Mouse (Mus musculus) myocyte (in vitro differentiated cells): ENCODE measurements around the gene Atp1a2. TPM values are rescaled to one million over a fixed set of nuclear protein-coding genes. Genes with fewer than 3 reads are reported as not detected.

Source experiments
- H3K27me3 ChIP-seq: one replicate; pipeline ENCODE4 v1.6.1; 2011; ENCODE audit not compliant: control insufficient read depth, insufficient read depth, insufficient read length
- H3K36me3 ChIP-seq: one replicate; pipeline ENCODE4 v1.6.1; 2011; ENCODE audit not compliant: control insufficient read depth, insufficient read depth
- H3K4me2 ChIP-seq: one replicate; pipeline ENCODE4 v1.6.1; 2011; ENCODE audit warnings: low read depth, control low read depth
- H3K4me3 ChIP-seq: one replicate; pipeline ENCODE4 v1.5.1; 2011; ENCODE audit warnings: mild to moderate bottlenecking, control low read depth, moderate library complexity
- H3K79me2 ChIP-seq: one replicate; pipeline ENCODE4 v1.6.1; 2011; ENCODE audit not compliant: control insufficient read depth, insufficient read depth
- H3ac ChIP-seq: one replicate; pipeline ENCODE4 v1.6.1; 2011; ENCODE audit not compliant: control insufficient read depth, insufficient read length
- CEBPB ChIP-seq: IDR thresholded peaks from 2 replicates; pipeline ENCODE4 v1.6.1; 2011; ENCODE audit warnings: mild to moderate bottlenecking, moderate library complexity; ENCODE audit not compliant: poor library complexity, insufficient read depth, severe bottlenecking
- E2F4 ChIP-seq: IDR thresholded peaks from one replicate; pipeline ENCODE4 v1.6.1; 2011; ENCODE audit warnings: mild to moderate bottlenecking, control low read depth, moderate library complexity; ENCODE audit not compliant: insufficient read depth
- MAX ChIP-seq: IDR thresholded peaks from one replicate; pipeline ENCODE4 v1.6.1; 2011; ENCODE audit warnings: low read depth, mild to moderate bottlenecking, control low read depth
- MYOD1 ChIP-seq, 3 experiments: IDR thresholded peaks; one replicate each; pipeline ENCODE4 v1.6.1; 2011; ENCODE audit warnings: control low read depth in 2 of 3, low read depth in 2 of 3, mild to moderate bottlenecking in 2 of 3, moderate library complexity in 1 of 3; ENCODE audit not compliant: insufficient read length in 2 of 3, control insufficient read depth in 1 of 3
- MYOG ChIP-seq, 3 experiments: IDR thresholded peaks; one replicate each; pipeline ENCODE4 v1.6.1; 2011; ENCODE audit warnings: control low read depth in 2 of 3, low read depth in 2 of 3, mild to moderate bottlenecking in 2 of 3; ENCODE audit not compliant: insufficient read length in 2 of 3, control insufficient read depth in 1 of 3, insufficient read depth in 1 of 3
- POLR2A ChIP-seq: IDR thresholded peaks from one replicate; pipeline ENCODE4 v1.6.1; 2011; ENCODE audit warnings: low read depth, mild to moderate bottlenecking, control low read depth, moderate library complexity; ENCODE audit not compliant: insufficient read length
- POLR2AphosphoS2 ChIP-seq: IDR thresholded peaks from one replicate; pipeline ENCODE4 v1.6.1; 2011; ENCODE audit warnings: low read depth, control low read depth; ENCODE audit not compliant: insufficient read length
- REST ChIP-seq: IDR thresholded peaks from one replicate; pipeline ENCODE4 v1.6.1; 2011; ENCODE audit warnings: mild to moderate bottlenecking, control low read depth, moderate library complexity; ENCODE audit not compliant: insufficient read depth, insufficient read length
- SRF ChIP-seq: IDR thresholded peaks from one replicate; pipeline ENCODE4 v1.6.1; 2011; ENCODE audit warnings: low read depth; ENCODE audit not compliant: control insufficient read depth, insufficient read length
- TCF12 ChIP-seq: IDR thresholded peaks from one replicate; pipeline ENCODE4 v1.6.1; 2011; ENCODE audit warnings: mild to moderate bottlenecking, control low read depth; ENCODE audit not compliant: poor library complexity, insufficient read depth, severe bottlenecking
- TCF3 ChIP-seq: IDR thresholded peaks from one replicate; pipeline ENCODE4 v1.6.1; 2011; ENCODE audit warnings: low read depth, control low read depth; ENCODE audit not compliant: insufficient read length
- USF1 ChIP-seq: IDR thresholded peaks from one replicate; pipeline ENCODE4 v1.6.1; 2011; ENCODE audit warnings: low read depth, mild to moderate bottlenecking, control low read depth, moderate library complexity
- polyA plus RNA-seq: library from polyadenylated mRNA; unstranded; fragments of >200 nt; fragmentation: generic; extraction: Trizol; gene quantifications from one replicate; pipeline ENCODE4 v1.2.1, GENCODE M21; 2012; ENCODE audit warnings: missing spikeins

The Atp1a2 gene
- polyA plus RNA-seq, 1 experiment: 92.9 TPM

DNA sequence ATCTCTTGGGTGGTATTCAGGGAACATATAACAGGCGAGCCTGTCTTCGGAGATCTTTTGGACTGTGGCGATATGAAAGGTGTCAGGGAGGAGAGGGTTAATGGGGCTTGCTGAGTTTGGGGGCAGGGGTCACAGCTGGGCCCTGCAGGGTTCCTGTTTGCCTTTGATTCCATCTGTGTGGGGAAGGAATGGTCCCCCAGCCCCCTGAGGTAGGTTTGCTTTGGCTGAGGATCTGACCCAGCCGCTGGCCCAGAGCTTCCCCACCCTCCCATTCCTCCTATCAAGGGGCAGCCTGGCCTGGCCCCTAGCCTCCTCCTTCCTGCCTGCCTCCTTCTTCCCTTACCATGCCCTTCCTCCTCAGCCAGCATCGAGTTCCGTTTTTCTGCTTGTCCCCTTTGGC lies 5.0 kb upstream of the Atp1a2 start:
- Histone ChIP-seq H3K79me2 (no peaks in the 10 kb centered on the region), H3ac (no peak overlapping the region)

DNA sequence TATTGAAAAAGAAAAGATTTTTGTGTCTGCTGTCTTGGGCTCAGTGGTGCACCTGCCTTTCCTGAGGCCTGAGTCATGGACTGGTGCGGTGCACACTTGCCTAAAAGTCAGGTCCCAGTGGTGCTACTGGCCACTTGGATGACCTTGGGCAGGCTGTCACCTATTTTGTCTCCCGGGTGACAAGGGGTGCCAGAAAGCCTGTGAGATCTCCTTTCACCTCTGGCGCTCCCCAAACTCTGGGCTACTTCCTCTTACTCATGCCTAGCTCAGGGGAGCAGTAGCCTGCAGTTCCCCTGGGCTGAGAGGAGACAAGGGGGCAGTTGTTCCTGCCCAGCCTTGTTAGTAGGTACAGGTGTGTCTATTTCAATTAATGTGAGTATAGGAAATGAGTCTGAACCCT lies 4.4 kb upstream of the Atp1a2 start:
- Histone ChIP-seq H3K27me3 (no peaks in the 10 kb centered on the region), H3K4me2 (no peak overlapping the region), H3K79me2 (no peaks in the 10 kb centered on the region), H3ac (no peak overlapping the region), H3K4me3 (no peak overlapping the region), H3K36me3 (no peaks in the 10 kb centered on the region)
- TF ChIP-seq TCF12 (no peak), REST (no peak), E2F4 (no peak), POLR2A (no peak), MYOD1 (IDR thresholded peaks at IDR 0.05; ENCODE audit: control insufficient read depth in 1 of 3, insufficient read length in 2 of 3, low read depth in 2 of 3) (no peak)

More for the DNA sequence above, 5.0 kb upstream of the Atp1a2 start:
- no peak for TF ChIP-seq USF1
- no peak for TF ChIP-seq MAX
- no peak for TF ChIP-seq TCF3
- no peak for TF ChIP-seq MYOG (IDR thresholded peaks at IDR 0.05; ENCODE audit: control insufficient read depth in 1 of 3, insufficient read depth in 1 of 3, insufficient read length in 2 of 3, low read depth in 2 of 3)
- no peak for TF ChIP-seq TCF12
- no peak for TF ChIP-seq POLR2AphosphoS2
- no peak for TF ChIP-seq MYOD1 (IDR thresholded peaks at IDR 0.05; ENCODE audit: control insufficient read depth in 1 of 3, insufficient read length in 2 of 3, low read depth in 2 of 3)
- no peak for TF ChIP-seq REST
- no peak for TF ChIP-seq SRF
- no peak for TF ChIP-seq E2F4
- no peak for TF ChIP-seq POLR2A
- TF ChIP-seq CEBPB: no peak
- no peaks in the 10 kb centered on the region for H3K36me3 ChIP-seq
- no peak overlapping the region for H3K4me3 ChIP-seq
- no peak overlapping the region for H3K4me2 ChIP-seq
- H3K27me3 ChIP-seq: no peaks in the 10 kb centered on the region

DNA sequence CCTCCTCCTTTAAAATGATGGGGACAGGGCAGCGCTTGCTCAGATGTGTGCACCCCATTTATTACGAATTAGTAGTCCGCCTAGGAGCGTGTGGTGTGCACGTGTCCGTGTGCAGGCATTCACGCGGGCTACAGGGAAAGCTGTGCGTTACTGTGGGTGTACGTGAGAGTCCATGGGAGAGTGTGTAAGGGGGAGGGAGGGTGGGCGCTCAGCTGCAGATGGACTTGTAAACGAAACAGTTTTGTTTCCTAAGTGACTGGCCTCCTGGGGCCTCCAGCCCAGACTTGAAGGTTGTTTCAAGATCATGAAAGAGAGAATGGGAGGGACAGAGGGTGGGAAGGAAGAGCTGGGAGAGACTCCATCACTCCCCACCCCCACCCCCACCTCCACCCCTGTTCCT lies 3.3 kb upstream of the Atp1a2 start:
- TF ChIP-seq POLR2AphosphoS2 (no peak), SRF (no peak), POLR2A (no peak), MAX (no peak), E2F4 (no peak), TCF12 (no peak), USF1 (no peak), CEBPB (no peak), REST (no peak), TCF3 (no peak), MYOD1 (IDR thresholded peaks at IDR 0.05; ENCODE audit: control insufficient read depth in 1 of 3, insufficient read length in 2 of 3, low read depth in 2 of 3) (no peak), MYOG (IDR thresholded peaks at IDR 0.05; ENCODE audit: control insufficient read depth in 1 of 3, insufficient read depth in 1 of 3, insufficient read length in 2 of 3, low read depth in 2 of 3) (no peak)
- Histone ChIP-seq H3K27me3 (no peaks in the 10 kb centered on the region), H3K4me2 (no peak overlapping the region), H3K4me3 (no peak overlapping the region), H3K79me2 (no peaks in the 10 kb centered on the region), H3K36me3 (no peaks in the 10 kb centered on the region), H3ac (no peak overlapping the region)

DNA sequence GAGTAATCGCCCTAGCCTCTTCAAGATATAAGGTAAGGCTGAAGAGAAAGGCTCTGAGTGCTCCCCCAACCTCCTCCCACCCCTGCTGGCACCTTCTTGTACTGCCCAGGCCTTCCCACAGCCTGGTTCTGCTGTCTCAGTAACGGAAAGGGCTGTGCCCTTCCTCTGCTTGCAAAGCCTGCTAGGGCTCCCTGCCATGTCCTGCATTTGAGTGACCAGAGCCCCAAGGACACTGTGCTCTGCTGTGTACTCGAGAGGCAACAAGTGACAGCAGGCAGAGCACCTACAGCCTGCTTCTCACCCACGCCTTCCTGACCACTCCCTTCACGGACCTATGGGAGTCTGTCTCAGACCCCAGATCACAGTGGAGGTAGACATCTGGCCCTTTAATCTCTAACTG lies 2.4 kb upstream of the Atp1a2 start:
- Histone ChIP-seq H3K4me3 (no peak overlapping the region), H3K27me3 (no peaks in the 10 kb centered on the region), H3K4me2 (no peak overlapping the region), H3K36me3 (no peaks in the 10 kb centered on the region), H3K79me2 (no peaks in the 10 kb centered on the region), H3ac (no peak overlapping the region)
- no peak for TF ChIP-seq MYOG (IDR thresholded peaks at IDR 0.05; ENCODE audit: control insufficient read depth in 1 of 3, insufficient read depth in 1 of 3, insufficient read length in 2 of 3, low read depth in 2 of 3)
- TF ChIP-seq SRF: no peak
- no peak for TF ChIP-seq POLR2AphosphoS2
- TF ChIP-seq TCF3: no peak
- no peak for TF ChIP-seq E2F4
- no peak for TF ChIP-seq REST
- no peak for TF ChIP-seq TCF12
- no peak for TF ChIP-seq POLR2A
- no peak for TF ChIP-seq USF1

DNA sequence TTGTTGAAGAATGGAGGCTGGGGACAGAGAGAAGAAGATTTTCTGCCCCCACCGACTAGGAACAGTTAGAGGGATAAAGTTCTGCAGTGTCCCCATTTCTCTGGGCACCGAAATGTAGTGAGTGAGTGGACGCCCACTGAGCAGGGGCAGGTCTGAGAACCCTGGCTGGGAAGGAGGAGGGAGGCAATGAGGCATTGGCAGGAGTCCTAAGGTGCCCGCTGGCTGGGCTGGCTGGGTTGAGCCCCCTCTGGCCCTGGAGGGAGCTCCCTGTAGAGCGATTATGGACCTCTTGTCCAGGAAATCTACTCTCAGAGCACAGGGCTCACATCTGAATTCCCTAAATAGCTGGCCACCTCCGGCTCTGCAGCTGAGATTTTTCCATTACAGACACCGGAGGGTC lies 1.7 kb upstream of the Atp1a2 start:
- H3K27me3 ChIP-seq: no peaks in the 10 kb centered on the region
- no peaks in the 10 kb centered on the region for H3K36me3 ChIP-seq
- TF ChIP-seq REST (no peak), POLR2A (no peak), TCF12 (no peak), SRF (no peak), MYOD1 (IDR thresholded peaks at IDR 0.05; ENCODE audit: control insufficient read depth in 1 of 3, insufficient read length in 2 of 3, low read depth in 2 of 3) (no peak), TCF3 (no peak), POLR2AphosphoS2 (no peak), MYOG (IDR thresholded peaks at IDR 0.05; ENCODE audit: control insufficient read depth in 1 of 3, insufficient read depth in 1 of 3, insufficient read length in 2 of 3, low read depth in 2 of 3) (no peak), CEBPB (no peak), USF1 (no peak), E2F4 (no peak), MAX (no peak)
- no peak overlapping the region for H3K4me3 ChIP-seq
- H3K4me2 ChIP-seq: no peak overlapping the region
- H3ac ChIP-seq: no peak overlapping the region
- H3K79me2 ChIP-seq: no peaks in the 10 kb centered on the region
